Mouse (Mus musculus) neural tube, embryonic 10.5 days (tissue): Measurements from ENCODE around the gene Ube4b.

Source experiments
- DNase-seq: peaks from one replicate; pipeline ENCODE4 v3.0.0-alpha.2; 2017; ENCODE audit warnings: low spot score; ENCODE audit errors: extremely low spot score

Ube4b gene

DNA sequence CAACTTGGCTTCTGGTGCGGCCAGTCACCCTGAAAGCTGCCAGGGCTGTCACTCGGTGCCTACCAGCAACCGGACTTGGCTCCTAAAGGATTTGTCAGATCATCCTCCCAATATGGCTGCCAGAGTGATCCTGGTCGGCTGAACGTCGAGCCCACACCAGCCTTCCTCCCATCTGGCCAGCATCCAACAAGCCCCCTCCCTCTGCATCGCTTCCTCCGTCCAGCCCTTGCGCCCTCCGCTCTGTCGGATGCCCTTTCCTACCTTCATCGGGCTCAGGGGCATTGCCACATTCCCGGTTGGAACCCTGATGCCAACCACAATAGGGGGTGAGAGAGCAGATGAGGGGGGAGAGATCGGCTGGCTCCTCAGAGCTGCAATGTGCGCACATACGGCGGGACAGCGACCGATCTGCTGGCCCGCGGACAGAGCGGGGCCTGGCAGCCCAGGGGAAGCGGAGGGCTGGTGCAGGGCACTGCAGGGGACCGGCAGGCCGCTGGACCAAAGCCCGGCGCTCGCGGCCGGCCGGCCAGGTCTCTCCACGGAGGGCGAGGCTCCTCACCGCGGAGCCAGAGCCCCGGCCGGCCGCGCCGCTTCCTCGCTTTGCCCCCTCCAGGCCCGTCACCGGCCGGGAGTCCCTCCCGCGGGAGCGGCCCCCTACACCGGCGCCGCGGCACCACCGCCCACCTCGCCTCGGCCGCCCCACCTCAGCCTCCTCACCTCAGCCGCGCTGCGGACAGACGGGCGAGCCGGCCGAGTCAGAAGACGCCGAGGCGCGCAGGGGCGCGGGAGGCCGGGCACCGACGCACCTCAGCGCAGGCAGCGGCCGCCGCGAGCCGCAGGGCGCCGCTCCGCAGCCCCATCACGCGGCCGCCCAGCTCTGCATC is 119.6 kb downstream of the Ube4b start:
- peak; percentile 75 for DNase-seq

DNA sequence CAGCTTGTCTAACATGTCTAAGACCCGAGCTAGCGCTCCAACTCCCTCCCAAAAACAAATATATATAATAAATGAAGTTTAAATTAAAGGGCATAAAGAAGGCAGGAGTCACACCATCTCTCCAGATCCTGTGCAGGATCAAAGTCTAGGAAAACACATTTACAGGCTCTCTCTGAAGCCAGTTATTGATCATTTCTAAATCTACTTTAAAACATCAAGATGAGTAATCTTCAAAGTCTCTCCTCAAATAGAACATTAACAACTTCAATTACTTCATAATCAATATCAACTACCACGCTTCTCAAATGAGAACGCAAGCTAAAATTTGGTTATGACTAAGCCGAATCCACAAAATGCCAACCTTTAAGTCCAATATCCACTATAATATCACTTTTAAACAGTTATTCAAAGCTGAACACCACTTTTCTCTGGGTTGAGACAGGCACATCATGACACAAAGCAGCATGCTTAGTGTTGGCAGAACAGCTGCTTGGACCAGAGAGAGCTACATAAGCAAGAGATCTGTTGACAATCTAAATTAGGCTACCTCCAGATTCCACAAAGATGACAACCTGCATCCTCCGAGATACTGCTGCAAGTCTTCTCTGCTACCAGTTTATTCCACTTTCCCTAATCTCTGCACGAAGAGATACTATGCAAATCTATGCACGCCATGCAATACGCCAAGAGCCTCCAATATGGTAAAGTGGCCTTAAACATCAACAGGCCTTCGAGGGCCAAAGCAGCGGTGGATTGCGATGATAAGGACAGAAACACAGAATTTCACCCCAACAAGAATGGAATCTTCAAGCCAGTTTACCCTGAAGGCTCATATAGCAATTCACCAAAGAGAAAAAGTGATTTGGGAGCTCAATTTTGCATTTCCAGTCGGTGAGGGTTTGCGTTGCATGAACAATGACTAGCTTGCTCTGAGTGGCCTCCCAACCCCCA is 120.5 kb downstream of the Ube4b start:
- no peak for DNase-seq

- DNase-seq = no peak
Measured at GRCm38 (mm10) chr4:149304466-149304865, 122.1 kb downstream of the Ube4b start.

- DNase-seq = no peak
Measured at GRCm38 (mm10) chr4:149303502-149303901, 123.0 kb downstream of the Ube4b start.

DNA sequence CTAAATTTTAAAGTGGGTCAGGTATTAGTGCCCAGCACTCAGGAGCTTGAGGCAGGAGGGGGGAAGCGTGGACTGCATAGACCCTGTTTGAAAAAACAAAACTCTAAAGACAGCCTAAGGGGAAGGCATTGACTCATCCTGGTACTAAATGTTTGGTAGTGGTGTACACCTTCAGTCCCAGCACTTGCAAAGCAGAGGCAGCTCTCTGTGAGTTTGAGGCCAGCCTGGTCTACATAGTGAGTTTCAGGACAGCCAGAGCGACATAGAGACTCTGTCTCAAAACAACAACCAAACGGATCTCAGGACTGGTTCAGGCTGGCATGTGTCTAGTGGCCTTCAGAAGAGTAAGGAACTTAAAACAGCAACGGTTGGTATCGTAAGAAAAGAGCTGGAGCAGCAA is 123.8 kb downstream of the Ube4b start:
- no peak for DNase-seq

- DNase-seq = no peak
Measured at GRCm38 (mm10) chr4:149302136-149302535, 124.4 kb downstream of the Ube4b start.

DNA sequence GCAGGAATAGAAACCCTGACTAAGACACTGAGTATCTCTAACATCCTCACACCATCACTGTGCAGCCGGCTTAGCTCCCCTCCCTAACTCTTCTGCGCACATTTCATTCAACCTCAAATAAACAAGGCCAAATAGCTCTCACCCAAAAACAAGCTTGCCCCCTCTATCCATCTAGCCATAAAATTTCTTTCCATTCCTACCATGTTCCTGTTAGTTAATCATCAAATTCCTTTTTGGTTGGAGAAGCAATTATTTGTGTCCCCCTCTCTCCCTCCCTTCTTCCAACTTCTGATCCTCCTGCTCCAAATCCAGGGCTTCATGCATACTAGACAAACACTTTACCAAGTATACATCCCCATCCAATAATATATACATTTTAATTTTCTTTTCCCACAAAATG is 130.0 kb downstream of the Ube4b start:
- no peak for DNase-seq

DNA sequence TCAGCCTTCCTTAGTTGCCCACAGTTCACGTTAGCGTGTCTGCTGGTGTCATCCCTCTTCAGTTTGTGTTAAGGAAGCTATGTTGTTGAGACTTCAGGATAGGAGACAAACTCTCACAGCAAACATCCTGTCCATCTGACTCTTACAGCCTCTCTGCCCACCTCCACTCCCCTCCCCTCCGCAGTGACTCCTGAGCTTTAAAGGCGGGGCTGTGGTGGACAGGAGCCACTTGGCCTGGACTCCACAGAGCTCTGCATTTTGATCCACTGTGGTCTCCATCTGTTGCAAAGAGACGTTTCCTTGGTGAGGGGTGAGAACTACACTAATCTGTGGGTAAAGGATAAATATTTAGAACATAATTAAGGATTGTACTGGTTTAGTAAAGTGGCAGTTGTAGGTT is 133.6 kb downstream of the Ube4b start:
- DNase-seq = no peak

- no peak for DNase-seq
Measured at GRCm38 (mm10) chr4:149291061-149291460, 135.5 kb downstream of the Ube4b start.

DNA sequence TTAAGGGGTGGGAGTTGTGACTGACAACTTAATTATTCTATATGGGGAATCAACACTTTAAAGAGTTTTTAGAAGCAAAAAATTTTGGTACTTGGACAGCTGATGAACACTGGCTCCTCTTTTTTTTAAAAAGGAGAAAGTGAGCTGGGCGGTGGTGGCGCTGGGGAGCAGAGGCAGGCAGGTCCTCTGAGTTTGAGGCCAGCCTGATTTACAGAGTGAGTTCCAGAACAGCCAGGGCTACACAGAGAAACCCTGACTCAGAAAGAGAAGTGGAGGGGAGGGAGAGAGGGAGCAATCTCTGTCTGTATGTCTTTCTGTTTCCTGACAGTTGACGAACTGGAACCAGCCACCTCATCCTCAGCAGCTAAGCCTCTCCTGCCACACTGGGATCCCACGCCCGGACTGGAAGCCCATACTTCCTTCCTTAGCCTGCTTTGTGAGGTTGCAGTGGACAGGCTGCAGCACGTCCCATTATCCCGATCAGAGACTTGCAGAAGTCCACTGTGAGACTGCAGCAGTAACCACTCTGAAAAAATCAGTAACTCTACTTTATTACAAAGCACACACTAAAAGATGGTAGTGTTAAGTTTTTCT is 136.3 kb downstream of the Ube4b start:
- no peak for DNase-seq

DNA sequence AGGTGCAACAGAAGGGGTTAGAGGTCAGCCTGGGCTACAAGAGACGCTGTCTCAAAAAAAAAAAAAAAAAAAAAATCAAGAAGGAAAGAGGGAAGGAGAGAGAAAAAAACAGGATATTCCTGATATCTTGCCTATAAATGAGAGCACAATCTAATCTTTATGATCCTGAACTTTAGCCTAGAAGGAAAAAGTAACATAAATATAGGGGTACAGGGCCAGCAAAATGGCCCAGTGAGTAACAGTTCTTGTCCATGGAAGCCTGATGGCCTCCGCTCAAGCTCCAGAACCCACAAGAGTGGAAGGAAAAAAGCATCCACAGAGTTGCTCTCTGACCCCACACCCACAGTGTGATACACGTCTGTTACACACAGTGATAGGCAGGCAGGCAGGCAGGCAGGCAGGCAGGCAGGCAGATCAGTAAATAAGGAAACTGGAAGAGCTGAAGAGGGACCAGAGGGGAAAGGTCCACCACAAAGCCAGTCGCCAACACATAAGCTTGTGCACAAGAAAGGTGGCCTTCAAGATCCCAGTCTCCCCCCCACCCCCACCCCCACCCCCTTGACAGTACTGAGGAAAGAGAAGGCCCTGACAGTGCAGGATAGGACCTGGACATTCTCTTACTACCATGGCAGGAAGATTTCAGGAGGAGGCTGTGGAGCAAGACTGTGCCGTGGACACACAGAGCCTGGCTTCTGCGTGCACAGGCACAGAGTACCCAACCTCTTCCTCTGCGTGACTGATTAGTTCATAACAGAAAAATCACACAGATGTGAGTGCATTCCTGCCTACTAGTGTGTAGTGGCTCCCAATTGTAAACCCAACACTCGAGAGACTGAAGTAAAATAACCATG is 140.0 kb downstream of the Ube4b start:
- DNase-seq = no peak

- no peak for DNase-seq
Measured at GRCm38 (mm10) chr4:149285691-149286090, 140.9 kb downstream of the Ube4b start.

- DNase-seq = no peak
Measured at GRCm38 (mm10) chr4:149283018-149283417, 143.5 kb downstream of the Ube4b start.

DNA sequence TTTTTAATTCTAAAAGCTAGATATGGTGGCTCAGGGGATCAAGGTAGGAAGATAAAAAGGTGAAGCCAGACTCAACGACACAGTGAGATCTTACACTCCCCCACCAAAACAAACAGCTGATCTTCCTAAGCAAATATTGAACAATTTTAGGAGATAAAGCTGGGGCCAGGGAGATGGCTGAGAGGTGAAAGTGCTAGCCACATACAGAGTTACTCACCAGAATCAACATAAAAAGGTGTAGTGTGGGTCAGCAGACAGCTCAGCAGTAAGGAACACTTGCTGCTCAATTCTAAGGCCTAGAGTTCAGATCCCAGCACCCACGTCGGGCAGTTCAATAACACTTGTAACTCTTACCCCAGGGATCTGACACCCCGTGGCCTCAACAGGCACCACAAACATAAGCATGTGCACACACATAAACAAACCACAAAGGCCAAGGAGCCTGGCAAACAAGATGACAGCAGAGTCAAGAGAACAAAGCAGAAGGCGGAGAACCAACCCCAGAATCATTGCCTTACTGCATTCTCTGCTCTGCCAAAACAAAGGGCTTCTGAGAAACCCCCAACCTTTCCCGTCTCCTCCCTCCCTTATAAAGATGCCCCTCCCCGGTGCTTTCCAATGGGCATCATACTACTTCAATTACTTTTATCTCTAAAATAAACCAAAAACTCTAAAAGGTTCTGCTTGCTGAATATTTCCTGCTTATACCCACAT is 144.4 kb downstream of the Ube4b start:
- no peak for DNase-seq
